Mouse (Mus musculus): ENCODE data around the gene Snapc3. TPM values are rescaled to one million over a fixed set of nuclear protein-coding genes. Genes with fewer than 3 reads are reported as not detected.

Snapc3 gene
- polyA plus RNA-seq, 1 experiment: 13.4 TPM

DNA sequence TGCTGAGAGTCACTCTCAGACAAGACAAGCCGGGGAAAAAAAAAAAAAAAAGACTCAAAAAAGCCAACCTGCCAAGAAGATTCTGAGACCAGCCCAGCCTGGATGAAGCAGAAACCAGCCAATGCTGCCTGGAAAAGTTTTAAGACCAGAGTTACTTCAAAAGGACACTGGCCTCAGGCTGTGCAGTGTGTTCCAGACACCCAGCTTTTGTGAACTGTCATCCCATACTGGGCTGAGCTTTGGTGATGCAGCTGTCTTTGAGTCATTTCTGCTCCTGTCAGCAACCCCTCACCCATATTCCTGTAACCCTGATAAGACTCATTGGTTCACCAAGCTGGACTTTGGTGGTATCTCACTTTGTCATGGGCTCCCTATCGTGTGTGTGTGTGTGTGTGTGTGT is 95.1 kb downstream of the Snapc3 start:
- TF ChIP-seq GATA1 (IDR thresholded peaks at IDR 0.05; ENCODE audit: low read length): no peak

DNA sequence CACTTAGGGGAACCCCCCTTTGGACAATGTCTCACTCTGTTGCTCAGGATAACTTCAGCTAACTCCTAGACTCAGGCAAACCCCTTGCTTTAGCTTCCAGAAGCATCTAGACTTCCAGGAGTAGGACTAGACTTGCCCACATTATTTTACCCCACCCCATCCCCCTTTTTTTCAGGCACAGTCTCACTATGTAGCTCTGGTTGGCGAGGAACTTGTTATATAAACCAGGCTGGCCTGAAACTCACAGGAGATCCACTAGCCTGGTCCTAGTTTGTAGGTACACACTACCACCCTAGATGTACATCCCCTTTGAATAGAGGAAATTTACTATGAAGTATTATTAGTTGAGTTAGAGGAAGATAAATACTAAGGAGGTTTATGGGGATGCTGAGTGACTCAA is 96.7 kb downstream of the Snapc3 start:
- no peak for TF ChIP-seq GATA1 (IDR thresholded peaks at IDR 0.05; ENCODE audit: low read length)

DNA sequence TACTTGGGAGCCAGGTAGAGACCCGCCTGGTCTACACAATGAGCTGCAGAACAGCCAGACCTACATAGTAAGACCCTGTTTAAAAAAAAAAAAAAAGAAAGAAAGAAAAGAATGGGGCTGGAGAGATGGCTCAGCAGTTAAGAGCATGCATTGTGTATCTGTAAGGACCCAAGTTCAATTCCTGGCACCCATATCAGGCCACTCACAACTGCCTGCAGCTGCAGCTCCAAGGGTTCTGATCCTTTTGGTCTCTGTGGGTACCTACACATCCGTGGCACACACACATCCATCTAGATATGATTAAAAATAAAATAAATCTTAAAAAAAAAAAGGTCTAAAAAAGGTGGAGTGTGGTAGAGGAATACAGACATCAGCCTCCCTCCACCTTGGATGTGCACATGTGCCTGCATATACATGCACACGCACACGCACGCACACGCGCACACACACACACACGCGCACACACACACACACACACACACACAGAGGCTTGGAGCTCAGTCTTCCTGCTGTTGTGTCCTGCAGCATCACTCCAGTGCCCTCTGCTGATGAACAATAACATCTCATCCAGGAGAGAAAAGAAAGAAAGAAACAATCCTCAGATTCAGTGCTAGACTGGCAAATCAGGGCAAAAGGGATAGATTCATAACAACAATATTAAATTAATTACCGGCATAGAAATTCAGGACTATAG is 97.6 kb downstream of the Snapc3 start:
- TF ChIP-seq GATA1 (IDR thresholded peaks at IDR 0.05; ENCODE audit: low read length): no peak

Other genes starting within 250 kb of the Snapc3 start
- gene Ttc39b, start 93.5 kb upstream of the Snapc3 start, polyA plus RNA-seq (2012): 0.02 TPM in 2 replicates
- gene Psip1, start 68.7 kb downstream of the Snapc3 start, polyA plus RNA-seq (2012): 80.4 and 112 TPM in 2 replicates
- gene Ccdc171, start 107.8 kb downstream of the Snapc3 start, polyA plus RNA-seq (2012): 1.3 TPM in 2 replicates